Mouse (Mus musculus): ENCODE measurements around the gene Eif3d. TPM values are rescaled to one million over a fixed set of nuclear protein-coding genes. Genes with fewer than 3 reads are reported as not detected.

Eif3d gene
- polyA plus RNA-seq, 1 experiment, result 119 TPM

DNA sequence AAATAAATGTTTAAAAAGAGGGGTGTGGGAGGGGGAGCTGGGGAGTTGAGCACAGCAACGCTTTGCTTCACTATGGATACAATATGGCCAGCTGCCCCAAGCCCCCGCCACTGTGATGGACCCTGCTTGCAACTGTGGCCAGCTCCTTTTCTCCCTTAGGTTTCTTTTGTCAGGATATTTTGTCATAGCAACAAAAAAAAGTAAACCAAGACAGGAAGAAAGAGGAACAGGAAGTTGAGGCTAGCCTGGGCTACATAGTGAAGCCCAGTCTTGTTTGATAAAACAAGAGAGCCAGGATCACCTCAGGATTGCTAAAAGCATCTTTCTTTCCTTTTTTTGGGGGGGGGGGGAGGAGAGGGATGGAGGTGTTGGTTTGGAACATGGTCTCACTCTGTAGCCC lies 45.4 kb downstream of the Eif3d start:
- Histone ChIP-seq H3K27me3 (ENCODE audit: control insufficient read depth, insufficient read depth, low read length) (no peaks in the 10 kb centered on the region), H3K27ac (ENCODE audit: insufficient read depth, low read length) (no peak overlapping the region), H3K4me1 (ENCODE audit: control insufficient read depth, insufficient read depth, low read length) (no peaks in the 10 kb centered on the region; the same call in 1 of the 2 replicates), H3K4me3 (replicated peaks; ENCODE audit: insufficient read depth, low read depth, low read length) (no peak overlapping the region)
- DNase-seq, result no peak
- no peak for TF ChIP-seq CTCF (IDR thresholded peaks at IDR 0.05; ENCODE audit: borderline replicate concordance, insufficient read depth, low read depth, low read length)
- TF ChIP-seq POLR2A (IDR thresholded peaks at IDR 0.05; ENCODE audit: borderline replicate concordance, insufficient read depth, low read length), result no peak
- 87% methylated on average over 2 of the region's 2 CpGs for WGBS

DNA sequence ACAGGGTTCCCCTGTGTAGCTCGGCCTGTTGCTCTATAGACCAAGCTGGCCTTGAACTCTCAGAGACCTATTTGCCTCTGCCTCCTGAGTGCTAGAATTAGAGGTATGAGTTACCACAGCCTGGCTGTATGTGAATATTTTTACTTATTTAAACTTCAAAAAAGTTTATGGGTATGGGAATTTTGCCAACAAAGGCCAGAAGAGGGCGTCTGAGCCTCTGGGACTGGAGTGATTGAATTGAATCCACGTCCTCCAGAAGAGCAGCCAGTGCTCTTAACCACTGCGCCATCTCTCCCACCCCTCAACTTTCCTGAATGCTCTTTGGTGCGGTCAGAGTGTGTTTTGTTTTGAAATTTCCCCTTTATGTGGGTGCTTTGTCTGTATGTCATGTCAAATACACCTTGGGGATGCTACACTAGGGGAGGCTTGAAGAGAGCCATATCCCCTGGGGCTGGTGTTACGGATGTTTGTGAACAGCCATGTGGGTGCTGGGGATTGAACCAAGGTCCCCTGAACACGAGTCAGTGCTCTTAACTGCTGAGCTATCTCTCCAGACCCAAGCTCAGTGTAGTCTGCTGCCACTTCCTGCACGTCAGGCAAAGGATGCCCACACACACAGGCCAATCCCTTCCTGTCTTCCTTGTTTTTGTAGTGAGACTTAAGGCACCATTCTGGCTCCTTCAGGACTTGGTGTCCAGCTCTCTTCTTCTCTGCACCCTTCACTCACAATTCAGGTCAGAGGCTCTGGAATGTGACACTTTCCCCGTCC lies 47.2 kb downstream of the Eif3d start:
- Histone ChIP-seq H3K4me3 (replicated peaks; ENCODE audit: insufficient read depth, low read depth, low read length) (no peak overlapping the region), H3K27ac (ENCODE audit: insufficient read depth, low read length) (no peak overlapping the region), H3K27me3 (ENCODE audit: control insufficient read depth, insufficient read depth, low read length) (no peaks in the 10 kb centered on the region), H3K4me1 (ENCODE audit: control insufficient read depth, insufficient read depth, low read length) (no peaks in the 10 kb centered on the region; the same call in 1 of the 2 replicates)
- no peak for DNase-seq
- no peak for TF ChIP-seq CTCF (IDR thresholded peaks at IDR 0.05; ENCODE audit: borderline replicate concordance, insufficient read depth, low read depth, low read length)
- no peak for TF ChIP-seq POLR2A (IDR thresholded peaks at IDR 0.05; ENCODE audit: borderline replicate concordance, insufficient read depth, low read length)
- WGBS, result 70% methylated on average over 9 of the region's 9 CpGs

DNA sequence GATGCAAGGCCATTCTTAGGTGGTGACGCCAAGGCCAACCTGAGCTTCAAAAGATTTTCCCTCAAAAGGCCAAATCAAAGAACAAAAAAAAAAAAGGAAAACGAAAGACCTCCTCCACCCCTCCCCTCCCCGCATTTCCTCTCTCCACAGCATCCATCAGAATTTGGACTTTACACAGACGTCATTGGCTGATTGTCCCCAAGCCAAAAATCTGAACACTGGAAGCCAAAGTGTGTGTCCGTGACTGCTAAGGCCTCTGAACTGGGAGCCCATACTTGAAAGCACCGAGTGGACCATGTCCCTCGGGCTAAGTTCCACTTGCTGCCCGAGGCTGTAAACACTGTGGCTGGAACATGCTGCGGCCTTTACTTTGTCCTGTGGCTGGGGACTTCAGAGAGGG lies 47.9 kb downstream of the Eif3d start:
- no peak overlapping the region for H3K4me3 ChIP-seq (replicated peaks; ENCODE audit: insufficient read depth, low read depth, low read length)
- WGBS, result 71% methylated on average over 9 of the region's 9 CpGs
- no peak overlapping the region for H3K27ac ChIP-seq (ENCODE audit: insufficient read depth, low read length)
- no peaks in the 10 kb centered on the region for H3K27me3 ChIP-seq (ENCODE audit: control insufficient read depth, insufficient read depth, low read length)
- DNase-seq, result no peak
- no peak for TF ChIP-seq POLR2A (IDR thresholded peaks at IDR 0.05; ENCODE audit: borderline replicate concordance, insufficient read depth, low read length)
- no peak for TF ChIP-seq CTCF (IDR thresholded peaks at IDR 0.05; ENCODE audit: borderline replicate concordance, insufficient read depth, low read depth, low read length)
- no peaks in the 10 kb centered on the region; the same call in 1 of the 2 replicates for H3K4me1 ChIP-seq (ENCODE audit: control insufficient read depth, insufficient read depth, low read length)

DNA sequence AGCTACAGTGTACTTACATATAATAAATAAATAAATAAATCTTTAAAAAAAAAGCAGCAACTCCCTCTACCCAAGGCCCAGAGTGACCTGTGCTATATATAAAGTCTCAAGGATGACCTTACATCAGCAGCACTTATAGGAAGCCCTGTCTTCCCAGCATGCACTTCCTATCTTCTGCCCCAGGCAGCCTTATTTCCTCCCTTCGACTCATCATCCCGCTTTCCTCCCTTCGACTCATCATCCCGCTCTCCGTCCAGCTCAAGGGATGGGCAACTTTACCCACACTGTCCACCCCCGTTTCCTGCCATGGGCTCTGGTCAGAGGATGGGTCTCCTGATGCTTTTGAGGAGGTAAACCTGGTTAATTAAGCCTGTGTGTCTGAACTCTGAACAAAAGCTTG lies 49.0 kb downstream of the Eif3d start:
- no peak overlapping the region for H3K27ac ChIP-seq (ENCODE audit: insufficient read depth, low read length)
- no peak for DNase-seq

DNA sequence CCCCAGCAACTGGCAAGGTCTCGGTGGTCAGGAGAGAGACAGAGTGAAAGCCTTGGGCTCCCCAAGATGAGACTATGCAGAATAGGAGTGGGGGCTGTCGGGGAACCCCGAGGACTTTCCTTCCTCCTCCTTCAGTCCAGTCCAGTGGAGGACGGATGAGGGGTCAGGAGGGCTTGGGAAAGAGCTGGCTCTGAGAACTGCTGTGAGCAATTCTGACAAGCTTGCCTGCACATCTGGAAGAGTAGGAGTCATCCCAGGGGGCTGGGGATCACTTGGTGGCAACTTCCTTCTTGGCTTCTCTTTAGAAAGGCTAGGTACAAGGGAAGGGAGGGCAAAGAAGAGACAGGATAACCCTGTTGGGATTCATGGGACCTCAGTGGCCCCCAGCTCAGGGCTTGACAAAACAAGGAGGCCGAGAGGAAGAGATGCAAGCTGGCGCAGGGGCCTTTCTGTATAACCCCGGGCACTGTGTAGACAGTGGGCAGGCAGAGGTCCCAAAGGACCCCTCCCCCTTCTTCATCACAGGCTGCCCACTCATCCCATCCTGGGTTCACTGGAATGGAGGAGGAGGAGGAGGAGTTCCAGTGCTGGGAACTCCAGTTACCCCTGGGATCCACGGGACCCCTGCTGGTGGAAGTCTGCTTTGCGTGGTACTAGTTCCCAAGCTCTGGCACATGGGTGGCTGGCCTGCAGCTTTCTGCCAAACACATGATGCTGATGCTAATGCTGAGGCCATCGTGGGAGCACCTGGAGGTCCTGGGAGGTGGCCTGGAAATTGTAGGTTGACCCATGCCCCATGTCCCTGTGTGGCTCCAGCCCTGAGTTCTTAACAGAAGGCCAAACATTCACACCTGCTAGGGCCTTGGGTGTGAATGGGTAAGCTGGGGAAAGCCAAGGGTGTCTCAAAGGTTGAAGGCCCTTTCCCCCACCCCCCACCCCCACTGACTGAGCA lies 49.8 kb downstream of the Eif3d start:
- H3K27ac ChIP-seq (ENCODE audit: insufficient read depth, low read length), result no peak overlapping the region
- 67% methylated on average over 10 of the region's 10 CpGs for WGBS
- H3K27me3 ChIP-seq (ENCODE audit: control insufficient read depth, insufficient read depth, low read length), result no peaks in the 10 kb centered on the region
- no peaks in the 10 kb centered on the region for H3K4me1 ChIP-seq (ENCODE audit: control insufficient read depth, insufficient read depth, low read length)
- DNase-seq, result no peak
- no peak overlapping the region for H3K4me3 ChIP-seq (replicated peaks; ENCODE audit: insufficient read depth, low read depth, low read length)
- TF ChIP-seq CTCF (IDR thresholded peaks at IDR 0.05; ENCODE audit: borderline replicate concordance, insufficient read depth, low read depth, low read length) (no peak), POLR2A (IDR thresholded peaks at IDR 0.05; ENCODE audit: borderline replicate concordance, insufficient read depth, low read length) (no peak)

More for the DNA sequence above, 49.0 kb downstream of the Eif3d start:
- H3K27me3 ChIP-seq (ENCODE audit: control insufficient read depth, insufficient read depth, low read length), result no peaks in the 10 kb centered on the region
- no peaks in the 10 kb centered on the region for H3K4me1 ChIP-seq (ENCODE audit: control insufficient read depth, insufficient read depth, low read length)
- H3K4me3 ChIP-seq (replicated peaks; ENCODE audit: insufficient read depth, low read depth, low read length), result no peak overlapping the region
- 87% methylated on average over 6 of the region's 6 CpGs for WGBS
- TF ChIP-seq CTCF (IDR thresholded peaks at IDR 0.05; ENCODE audit: borderline replicate concordance, insufficient read depth, low read depth, low read length) (no peak), POLR2A (IDR thresholded peaks at IDR 0.05; ENCODE audit: borderline replicate concordance, insufficient read depth, low read length) (no peak)

DNA sequence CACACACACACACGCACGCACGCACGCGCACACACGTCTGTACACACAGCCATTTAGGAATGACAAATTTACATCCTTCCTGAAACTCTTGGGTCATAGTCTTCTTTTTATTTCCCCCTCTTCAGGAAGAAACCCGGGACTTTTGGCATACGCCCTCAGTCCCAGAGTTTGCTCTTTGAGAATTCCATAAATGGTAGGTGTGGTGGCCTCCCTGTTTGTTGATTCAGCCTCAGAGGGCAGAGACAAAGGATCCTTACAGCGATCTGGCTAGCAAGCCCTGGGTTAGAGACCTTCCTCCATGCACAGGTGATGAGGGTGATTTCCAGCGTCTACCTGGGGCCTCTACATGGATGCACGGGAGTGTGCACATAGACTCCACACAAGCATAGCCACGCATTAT lies 51.2 kb downstream of the Eif3d start:
- DNase-seq, result no peak
- Histone ChIP-seq H3K4me1 (ENCODE audit: control insufficient read depth, insufficient read depth, low read length) (no peaks in the 10 kb centered on the region), H3K27ac (ENCODE audit: insufficient read depth, low read length) (no peak overlapping the region), H3K27me3 (ENCODE audit: control insufficient read depth, insufficient read depth, low read length) (no peaks in the 10 kb centered on the region), H3K4me3 (replicated peaks; ENCODE audit: insufficient read depth, low read depth, low read length) (no peak overlapping the region)
- TF ChIP-seq POLR2A (IDR thresholded peaks at IDR 0.05; ENCODE audit: borderline replicate concordance, insufficient read depth, low read length) (no peak), CTCF (IDR thresholded peaks at IDR 0.05; ENCODE audit: borderline replicate concordance, insufficient read depth, low read depth, low read length) (no peak)
- WGBS, result 89% methylated on average over 12 of the region's 12 CpGs

DNA sequence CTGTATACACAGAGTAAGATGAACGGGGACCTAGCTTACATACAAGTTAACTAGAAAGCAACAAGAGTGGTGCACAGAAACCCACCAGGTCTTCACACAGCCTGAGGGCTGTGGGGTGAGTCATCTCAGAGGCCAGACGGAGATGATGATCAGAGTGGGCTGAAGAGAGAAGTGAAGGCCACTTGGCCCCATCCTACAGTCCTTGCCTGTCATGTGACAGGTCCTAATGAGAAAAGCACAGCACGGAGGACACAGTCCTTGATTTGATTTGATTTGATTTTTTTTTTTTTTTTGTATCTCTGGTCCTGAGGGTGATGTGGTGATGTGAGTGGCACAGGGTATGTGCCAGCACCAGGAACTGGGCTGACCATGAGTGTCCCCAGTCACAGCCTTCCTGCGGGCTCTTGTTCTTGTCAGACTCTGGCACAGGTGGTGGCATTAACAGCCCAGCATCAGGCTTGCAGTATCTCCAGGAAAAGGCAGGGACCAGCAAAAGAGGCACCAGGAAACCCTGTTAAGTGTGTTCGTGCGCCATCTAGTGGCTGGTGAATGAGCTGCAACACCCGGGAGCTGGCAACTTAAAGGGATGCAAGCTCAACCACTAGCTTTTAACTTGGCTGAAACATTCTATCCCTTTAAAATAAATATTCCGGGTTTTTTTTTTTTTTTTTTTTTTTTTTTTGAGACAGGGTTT lies 53.6 kb downstream of the Eif3d start:
- WGBS, result 27% methylated on average over 8 of the region's 8 CpGs
- no peaks in the 10 kb centered on the region for H3K27me3 ChIP-seq (ENCODE audit: control insufficient read depth, insufficient read depth, low read length)

More for the DNA sequence above, 53.6 kb downstream of the Eif3d start:
- DNase-seq, result peak; percentile 88 to 93
- Histone ChIP-seq H3K4me1 (ENCODE audit: control insufficient read depth, insufficient read depth, low read length) (no peaks in the 10 kb centered on the region), H3K4me3 (replicated peaks; ENCODE audit: insufficient read depth, low read depth, low read length) (no peak overlapping the region), H3K27ac (ENCODE audit: insufficient read depth, low read length) (no peak overlapping the region)
- no peak for TF ChIP-seq POLR2A (IDR thresholded peaks at IDR 0.05; ENCODE audit: borderline replicate concordance, insufficient read depth, low read length)
- TF ChIP-seq CTCF (IDR thresholded peaks at IDR 0.05; ENCODE audit: borderline replicate concordance, insufficient read depth, low read depth, low read length), result peak; percentile 94
